Mouse (Mus musculus) heart, postnatal 0 days (tissue): ENCODE measurements around the gene Haghl. TPM values are rescaled to one million over a fixed set of nuclear protein-coding genes. Genes with fewer than 3 reads are reported as not detected.

ENCODE experiments used
- ATAC-seq: fragments of 200-750 bp; cut with Nextera tagmentation; 2 replicates; pipeline ENCODE4 v1.8.0; 2017; ENCODE audit warnings: low read depth, moderate number of reproducible peaks, moderate library complexity; ENCODE audit not compliant: insufficient read depth
- DNase-seq: peaks from one replicate; pipeline ENCODE4 v3.0.0-alpha.2; 2016; ENCODE audit warnings: low spot score
- H3K27ac ChIP-seq: fragments of 300-500 bp; sonication (generic); 2 replicates; pipeline ENCODE4 v1.5.1; 2014; ENCODE audit warnings: low read depth, mild to moderate bottlenecking
- H3K27me3 ChIP-seq: fragments of 300-500 bp; sonication (generic); 2 replicates; pipeline ENCODE4 v1.6.1; 2014; ENCODE audit warnings: low read length, mixed read lengths; ENCODE audit not compliant: control insufficient read depth, insufficient read depth
- H3K36me3 ChIP-seq: fragments of 300-500 bp; sonication (generic); replicated peaks from 2 replicates; pipeline ENCODE4 v1.6.1; 2014; ENCODE audit warnings: low read length, mixed read lengths; ENCODE audit not compliant: control insufficient read depth, insufficient read depth
- H3K4me1 ChIP-seq: fragments of 300-500 bp; sonication (generic); 2 replicates; pipeline ENCODE4 v1.6.1; 2014; ENCODE audit warnings: antibody characterized with exemption; ENCODE audit not compliant: control insufficient read depth, insufficient read depth
- H3K4me2 ChIP-seq: fragments of 300-500 bp; sonication (generic); 2 replicates; pipeline ENCODE4 v1.6.1; 2014; ENCODE audit warnings: low read depth, mild to moderate bottlenecking, low read length, moderate library complexity
- H3K4me3 ChIP-seq: fragments of 300-500 bp; sonication (generic); 2 replicates; pipeline ENCODE4 v1.5.1; 2014; ENCODE audit warnings: low read depth, low read length
- H3K9ac ChIP-seq: fragments of 300-500 bp; sonication (generic); replicated peaks from 2 replicates; pipeline ENCODE4 v1.6.1; 2014; ENCODE audit warnings: low read depth, low read length, mixed read lengths
- H3K9me3 ChIP-seq: fragments of 300-500 bp; sonication (generic); replicated peaks from 2 replicates; pipeline ENCODE4 v1.6.1; 2016; ENCODE audit warnings: low read length; ENCODE audit not compliant: control insufficient read depth
- CTCF ChIP-seq: IDR thresholded peaks from 2 replicates; pipeline ENCODE4 v1.5.1; 2016; ENCODE audit warnings: antibody characterized with exemption, control low read depth, low read depth
- EP300 ChIP-seq: IDR thresholded peaks from 2 replicates; pipeline ENCODE4 v1.6.1; 2016; ENCODE audit warnings: antibody characterized with exemption, low read depth
- WGBS: fragments of 180-500 bp; shearing (Covaris S2); extraction: QIAGEN DNeasy Blood & Tissue Kit; methylation state at CpG from one replicate; pipeline ENCODE4 v1.1.7; 2014; 5-methylcytosine and 5-hydroxymethylcytosine counted together
- polyA plus RNA-seq: library from polyadenylated mRNA; unstranded; fragments of >200 nt; fragmentation: Nextera tagmentation; extraction: Ambion mirVana; gene quantifications from 2 replicates; pipeline ENCODE4 v1.2.1, GENCODE M21; 2015
- total RNA-seq: library from RNA; depleted of rRNA; stranded (reverse); fragments of >200 nt; gene quantifications from 2 replicates; pipeline ENCODE4 v1.2.3, GENCODE M21; 2014; ENCODE audit warnings: low replicate concordance

Haghl gene
- total and polyA plus RNA-seq, 2 experiments from 2014 or later = 47.7 to 50.3 TPM

GRCm38 (mm10) chr17:25831451-25832281 lies 46.2 kb upstream of the Haghl start:
- TF ChIP-seq EP300 (no peak), CTCF (no peak)
- no peak for DNase-seq
- H3K4me3 ChIP-seq = peak overlapping the region; percentile 77
- H3K4me2 ChIP-seq = peak overlapping the region; percentile 81
- H3K9ac ChIP-seq = peak overlapping the region; percentile 79
- ATAC-seq = no peak
- peak overlapping the region; percentile 99 for H3K27ac ChIP-seq
- H3K4me1 ChIP-seq = peaks cover 48% of the 10 kb centered on the region
- peaks cover 24% of the 10 kb centered on the region for H3K36me3 ChIP-seq
- 33% methylated on average over 21 of the region's 21 CpGs for WGBS
- no peaks in the 10 kb centered on the region for H3K9me3 ChIP-seq
- H3K27me3 ChIP-seq = no peaks in the 10 kb centered on the region

- Histone ChIP-seq H3K36me3 (peaks cover 32% of the 10 kb centered on the region), H3K9ac (no peak overlapping the region), H3K4me2 (peak overlapping the region; percentile 81; the same call in 1 of the 2 replicates), H3K27me3 (no peaks in the 10 kb centered on the region), H3K27ac (no peak overlapping the region), H3K4me1 (peaks cover 40% of the 10 kb centered on the region), H3K4me3 (no peak overlapping the region), H3K9me3 (no peaks in the 10 kb centered on the region)
- WGBS = 80% methylated on average over 14 of the region's 14 CpGs
- TF ChIP-seq EP300 (no peak), CTCF (no peak)
- no peak for DNase-seq
- no peak for ATAC-seq
These were observed 45.4 kb upstream of the Haghl start for GRCm38 (mm10) chr17:25830806-25831431.

- Histone ChIP-seq H3K9me3 (no peaks in the 10 kb centered on the region), H3K4me3 (no peak overlapping the region), H3K4me2 (no peak overlapping the region), H3K27me3 (no peaks in the 10 kb centered on the region), H3K36me3 (peaks cover 33% of the 10 kb centered on the region), H3K4me1 (peaks cover 39% of the 10 kb centered on the region), H3K27ac (no peak overlapping the region), H3K9ac (no peak overlapping the region)
- WGBS = 74% methylated on average over 4 of the region's 4 CpGs
- no peak for ATAC-seq
- no peak for TF ChIP-seq EP300
- TF ChIP-seq CTCF = no peak
- DNase-seq = no peak
These were observed 44.8 kb upstream of the Haghl start for GRCm38 (mm10) chr17:25830200-25830753.

- ATAC-seq = no peak
- peak overlapping the region; percentile 77 for H3K9ac ChIP-seq
- H3K4me3 ChIP-seq = peak overlapping the region; percentile 65
- peaks cover 33% of the 10 kb centered on the region for H3K36me3 ChIP-seq
- H3K27me3 ChIP-seq = no peaks in the 10 kb centered on the region
- no peak for DNase-seq
- H3K9me3 ChIP-seq = no peaks in the 10 kb centered on the region
- no peak for TF ChIP-seq CTCF
- TF ChIP-seq EP300 = no peak
- peaks cover 33% of the 10 kb centered on the region for H3K4me1 ChIP-seq
- 30% methylated on average over 8 of the region's 8 CpGs for WGBS
- peak overlapping the region; percentile 87 for H3K27ac ChIP-seq
- peak overlapping the region; percentile 92 for H3K4me2 ChIP-seq
These were observed 44.1 kb upstream of the Haghl start for GRCm38 (mm10) chr17:25829558-25830017.

GRCm38 (mm10) chr17:25828712-25829557 lies 43.5 kb upstream of the Haghl start, which contains the start of gene Jmjd8:
Jmjd8 (plus strand) TSS chr17:25828867.
- H3K27me3 ChIP-seq = no peaks in the 10 kb centered on the region
- peak within 1 kb of the TSS; percentile 92 for H3K4me2 ChIP-seq
- peaks cover 33% of the 10 kb centered on the region for H3K36me3 ChIP-seq
- ATAC-seq = no peak
- peak within 1 kb of the TSS; percentile 77 for H3K9ac ChIP-seq
- H3K27ac ChIP-seq = peak within 1 kb of the TSS; percentile 87
- peak; percentile 85 for DNase-seq
- peaks cover 35% of the 10 kb centered on the region for H3K4me1 ChIP-seq
- peak; percentile 30 for TF ChIP-seq CTCF
- no peak for TF ChIP-seq EP300
- H3K9me3 ChIP-seq = no peaks in the 10 kb centered on the region
- 2% methylated on average over 32 of the region's 32 CpGs for WGBS
- peak within 1 kb of the TSS; percentile 65 for H3K4me3 ChIP-seq
